Mouse (Mus musculus) regulatory T cell (primary cell): Measurements from ENCODE around the gene Ptpn7.

Experiments
- in situ Hi-C: fragments of 300-600 bp; cut with MboI, MseI; formaldehyde crosslinking; loops from one replicate; pipeline ENCODE4 v1.15.1; 2025; ENCODE audit warnings: high pct_unique_total_duplicates

Ptpn7 gene

GRCm38 (mm10) chr1:135156300-135156699 lies 23.8 kb downstream of the Ptpn7 start:
- in situ Hi-C loops: loop anchor here (25.0 kb wide), 1 partner anchor 206 kb away; no protein-coding TSS in a partner anchor

GRCm38 (mm10) chr1:135158633-135159032 lies 26.1 kb downstream of the Ptpn7 start:
- in situ Hi-C loops: loop anchor here (25.0 kb wide), 1 partner anchor 204 kb away; no protein-coding TSS in a partner anchor

- in situ Hi-C loops: loop anchor here (25.0 kb wide), 1 partner anchor 203 kb away; no protein-coding TSS in a partner anchor
Observed at GRCm38 (mm10) chr1:135159074-135159473, 26.6 kb downstream of the Ptpn7 start.

- in situ Hi-C loops: loop anchor here (25.0 kb wide), 1 partner anchor 203 kb away; no protein-coding TSS in a partner anchor
Observed at GRCm38 (mm10) chr1:135159556-135160123, 27.1 kb downstream of the Ptpn7 start.

- in situ Hi-C loops: loop anchor here (25.0 kb wide), 1 partner anchor 202 kb away; no protein-coding TSS in a partner anchor
Observed at GRCm38 (mm10) chr1:135160411-135161050, 28.0 kb downstream of the Ptpn7 start.

- in situ Hi-C loops: loop anchor here (25.0 kb wide), 1 partner anchor 200 kb away; no protein-coding TSS in a partner anchor
Observed at GRCm38 (mm10) chr1:135162720-135163119, 30.2 kb downstream of the Ptpn7 start.

- in situ Hi-C loops: loop anchor here (25.0 kb wide), 1 partner anchor 195 kb away; no protein-coding TSS in a partner anchor
Observed at GRCm38 (mm10) chr1:135167435-135167834, 34.9 kb downstream of the Ptpn7 start, which contains the start of gene Gpr37l1. TSS of gene Gpr37l1 (minus strand) at chr1:135167681.

GRCm38 (mm10) chr1:135168453-135169200 lies 36.1 kb downstream of the Ptpn7 start:
- in situ Hi-C loops: loop anchor here (25.0 kb wide), 1 partner anchor 194 kb away; no protein-coding TSS in a partner anchor

GRCm38 (mm10) chr1:135169556-135170224 lies 37.2 kb downstream of the Ptpn7 start:
- in situ Hi-C loops: loop anchor here (25.0 kb wide), 1 partner anchor 193 kb away; no protein-coding TSS in a partner anchor

GRCm38 (mm10) chr1:135170299-135170698 lies 37.8 kb downstream of the Ptpn7 start:
- in situ Hi-C loops: loop anchor here (25.0 kb wide), 1 partner anchor 192 kb away; no protein-coding TSS in a partner anchor

- in situ Hi-C loops: loop anchor here (25.0 kb wide), 1 partner anchor 191 kb away; no protein-coding TSS in a partner anchor
Observed at GRCm38 (mm10) chr1:135171202-135171601, 38.7 kb downstream of the Ptpn7 start.

GRCm38 (mm10) chr1:135171984-135172383 lies 39.5 kb downstream of the Ptpn7 start:
- in situ Hi-C loops: loop anchor here (25.0 kb wide), 1 partner anchor 190 kb away; no protein-coding TSS in a partner anchor

GRCm38 (mm10) chr1:135173311-135173710 lies 40.8 kb downstream of the Ptpn7 start:
- in situ Hi-C loops: loop anchor here (25.0 kb wide), 1 partner anchor 189 kb away; no protein-coding TSS in a partner anchor

- in situ Hi-C loops: no loop called here
Observed at GRCm38 (mm10) chr1:135175176-135175575, 42.7 kb downstream of the Ptpn7 start.

- in situ Hi-C loops: no loop called here
Observed at GRCm38 (mm10) chr1:135177724-135178123, 45.2 kb downstream of the Ptpn7 start.

- in situ Hi-C loops: no loop called here
Observed at GRCm38 (mm10) chr1:135178863-135179262, 46.4 kb downstream of the Ptpn7 start.

GRCm38 (mm10) chr1:135180830-135181229 lies 48.3 kb downstream of the Ptpn7 start:
- in situ Hi-C loops: no loop called here

GRCm38 (mm10) chr1:135181275-135181674 lies 48.8 kb downstream of the Ptpn7 start:
- in situ Hi-C loops: no loop called here

GRCm38 (mm10) chr1:135181880-135182623 lies 49.6 kb downstream of the Ptpn7 start:
- in situ Hi-C loops: no loop called here

GRCm38 (mm10) chr1:135182975-135183374 lies 50.5 kb downstream of the Ptpn7 start:
- in situ Hi-C loops: no loop called here
